Mouse (Mus musculus): Measurements from ENCODE around the gene Hp. TPM values are rescaled to one million over a fixed set of nuclear protein-coding genes. Genes with fewer than 3 reads are reported as not detected.

Hp gene
- polyA plus RNA-seq, 1 experiment = 53.6 TPM

DNA sequence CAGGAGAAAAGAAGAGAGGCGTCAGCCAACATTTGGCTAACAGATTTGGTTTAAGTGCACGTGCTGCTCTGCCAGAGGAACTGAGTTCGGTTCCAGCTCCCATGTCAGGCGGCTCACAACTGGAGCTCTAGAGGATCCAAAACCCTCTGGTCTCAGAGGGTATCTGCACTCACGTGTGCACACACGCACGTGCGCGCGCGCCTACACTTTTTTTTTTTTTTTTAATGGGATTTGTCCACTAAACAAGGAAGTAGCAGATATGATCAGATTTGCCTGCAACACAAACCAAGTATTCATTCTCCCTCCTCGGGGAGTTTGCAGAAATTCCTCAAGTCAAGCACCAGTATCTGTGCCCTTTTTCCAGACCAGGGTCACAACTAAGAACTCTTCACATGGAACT is 28.7 kb upstream of the Hp start:
- 21% methylated on average over 12 of the region's 12 CpGs for WGBS
- peak overlapping the region; percentile 45; the same call in 1 of the 2 replicates for H3K4me3 ChIP-seq (ENCODE audit: control insufficient read depth, insufficient read depth, low read length)
- no peak overlapping the region for H3K27ac ChIP-seq (ENCODE audit: control insufficient read depth, insufficient read depth, low read length)
- no peak for DNase-seq
- no peaks in the 10 kb centered on the region for H3K36me3 ChIP-seq (ENCODE audit: control insufficient read depth, insufficient read depth, low read length)
- H3K27me3 ChIP-seq (ENCODE audit: control insufficient read depth, insufficient read depth, low read length) = no peaks in the 10 kb centered on the region
- H3K4me1 ChIP-seq (replicated peaks; ENCODE audit: control insufficient read depth, insufficient read depth, low read length) = peaks cover 8% of the 10 kb centered on the region
- TF ChIP-seq POLR2A (IDR thresholded peaks at IDR 0.05; ENCODE audit: control insufficient read depth, extremely low read depth, insufficient read depth, low read length, poor library complexity) (no peak), CTCF (IDR thresholded peaks at IDR 0.05; ENCODE audit: borderline replicate concordance, control insufficient read depth, extremely low read depth, insufficient read depth, low read length, poor library complexity) (no peak)

DNA sequence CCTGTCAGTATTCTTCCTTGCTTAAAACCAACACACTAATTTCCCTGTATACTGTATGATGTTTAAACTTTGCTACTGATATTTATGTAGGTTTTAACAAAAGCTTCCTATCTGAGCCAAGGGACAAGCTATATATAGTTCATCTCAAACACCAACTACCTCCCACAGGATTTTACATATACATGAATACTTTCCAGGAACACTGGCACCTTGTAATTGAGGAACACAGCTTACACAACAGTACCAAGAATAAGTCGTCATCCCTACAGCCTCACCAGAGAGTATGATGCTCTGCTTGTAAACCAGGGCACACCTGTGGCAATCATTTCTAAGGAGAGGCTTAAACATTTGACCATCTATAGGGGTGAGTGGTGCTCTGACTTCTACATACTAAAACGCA is 27.8 kb upstream of the Hp start:
- no peaks in the 10 kb centered on the region for H3K36me3 ChIP-seq (ENCODE audit: control insufficient read depth, insufficient read depth, low read length)
- H3K4me3 ChIP-seq (ENCODE audit: control insufficient read depth, insufficient read depth, low read length) = no peak overlapping the region
- peaks cover 8% of the 10 kb centered on the region for H3K4me1 ChIP-seq (replicated peaks; ENCODE audit: control insufficient read depth, insufficient read depth, low read length)
- 94% methylated on average over 2 of the region's 2 CpGs for WGBS
- H3K27me3 ChIP-seq (ENCODE audit: control insufficient read depth, insufficient read depth, low read length) = no peaks in the 10 kb centered on the region
- DNase-seq = no peak
- H3K27ac ChIP-seq (ENCODE audit: control insufficient read depth, insufficient read depth, low read length) = no peak overlapping the region
- TF ChIP-seq CTCF (IDR thresholded peaks at IDR 0.05; ENCODE audit: borderline replicate concordance, control insufficient read depth, extremely low read depth, insufficient read depth, low read length, poor library complexity) = no peak
- no peak for TF ChIP-seq POLR2A (IDR thresholded peaks at IDR 0.05; ENCODE audit: control insufficient read depth, extremely low read depth, insufficient read depth, low read length, poor library complexity)

DNA sequence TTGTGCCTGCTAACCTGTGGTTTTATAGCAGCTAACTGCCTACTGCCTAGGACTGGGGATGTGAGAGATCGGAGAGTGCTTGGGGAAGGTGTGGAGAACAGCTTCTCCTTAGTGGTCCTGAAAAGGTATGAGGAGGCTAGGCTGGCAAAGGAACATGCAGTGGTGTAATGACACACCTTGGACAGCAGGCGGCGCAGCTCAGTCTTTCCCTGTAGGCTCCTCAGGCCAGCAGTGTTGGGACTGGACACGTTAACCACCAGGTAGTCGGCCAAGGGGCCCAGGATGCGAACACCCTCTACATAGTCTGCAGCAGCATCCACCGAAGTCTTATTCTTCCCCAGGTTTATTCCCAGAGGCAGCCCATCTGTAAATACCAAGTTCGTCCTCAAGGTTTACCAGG is 16.9 kb upstream of the Hp start:
- no peak for TF ChIP-seq POLR2A (IDR thresholded peaks at IDR 0.05; ENCODE audit: control insufficient read depth, extremely low read depth, insufficient read depth, low read length, poor library complexity)
- peak; percentile 89 for TF ChIP-seq CTCF (IDR thresholded peaks at IDR 0.05; ENCODE audit: borderline replicate concordance, control insufficient read depth, extremely low read depth, insufficient read depth, low read length, poor library complexity)
- Histone ChIP-seq H3K36me3 (ENCODE audit: control insufficient read depth, insufficient read depth, low read length) (no peaks in the 10 kb centered on the region), H3K27me3 (ENCODE audit: control insufficient read depth, insufficient read depth, low read length) (no peaks in the 10 kb centered on the region), H3K4me1 (replicated peaks; ENCODE audit: control insufficient read depth, insufficient read depth, low read length) (no peaks in the 10 kb centered on the region), H3K4me3 (ENCODE audit: control insufficient read depth, insufficient read depth, low read length) (no peak overlapping the region), H3K27ac (ENCODE audit: control insufficient read depth, insufficient read depth, low read length) (no peak overlapping the region)
- DNase-seq = peak; percentile 60
- 53% methylated on average over 8 of the region's 8 CpGs for WGBS

DNA sequence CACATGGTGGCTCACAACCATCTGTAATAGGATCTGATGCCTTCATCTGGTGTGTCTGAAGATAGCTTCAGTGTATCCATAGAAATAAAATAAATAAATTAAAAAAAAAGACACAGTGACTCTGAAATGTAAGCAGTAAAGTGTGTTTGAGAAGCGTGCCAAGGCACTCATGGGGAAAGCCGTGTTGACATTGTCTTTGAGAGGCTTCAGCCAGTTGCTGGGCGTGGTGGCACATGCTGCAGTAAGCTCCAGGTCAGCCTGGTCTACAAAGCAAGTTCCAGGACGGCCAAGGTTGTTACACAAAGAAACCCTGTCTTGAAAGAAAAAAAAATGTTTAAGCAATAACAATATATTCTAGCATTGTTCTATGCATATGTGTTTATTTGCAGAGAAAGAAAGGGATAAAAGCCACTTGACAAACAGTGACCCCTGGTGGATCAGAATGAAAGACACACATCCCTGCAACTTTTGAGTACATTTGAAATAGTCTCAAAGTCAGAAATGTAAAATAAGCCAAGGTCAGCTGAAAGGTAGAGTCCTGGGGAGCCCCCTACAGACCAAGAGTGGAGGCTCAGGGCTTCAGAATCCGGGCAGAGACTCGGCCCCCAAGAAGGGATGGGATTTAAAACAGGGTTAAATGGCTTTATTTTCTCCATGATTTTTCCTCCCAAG is 14.3 kb upstream of the Hp start:
- Histone ChIP-seq H3K4me1 (replicated peaks; ENCODE audit: control insufficient read depth, insufficient read depth, low read length) (no peaks in the 10 kb centered on the region), H3K27ac (ENCODE audit: control insufficient read depth, insufficient read depth, low read length) (no peak overlapping the region), H3K4me3 (ENCODE audit: control insufficient read depth, insufficient read depth, low read length) (no peak overlapping the region), H3K36me3 (ENCODE audit: control insufficient read depth, insufficient read depth, low read length) (no peaks in the 10 kb centered on the region), H3K27me3 (ENCODE audit: control insufficient read depth, insufficient read depth, low read length) (no peaks in the 10 kb centered on the region)
- peak; percentile 34 for DNase-seq
- WGBS = 83% methylated on average over 6 of the region's 6 CpGs
- TF ChIP-seq POLR2A (IDR thresholded peaks at IDR 0.05; ENCODE audit: control insufficient read depth, extremely low read depth, insufficient read depth, low read length, poor library complexity) (no peak), CTCF (IDR thresholded peaks at IDR 0.05; ENCODE audit: borderline replicate concordance, control insufficient read depth, extremely low read depth, insufficient read depth, low read length, poor library complexity) (no peak)

DNA sequence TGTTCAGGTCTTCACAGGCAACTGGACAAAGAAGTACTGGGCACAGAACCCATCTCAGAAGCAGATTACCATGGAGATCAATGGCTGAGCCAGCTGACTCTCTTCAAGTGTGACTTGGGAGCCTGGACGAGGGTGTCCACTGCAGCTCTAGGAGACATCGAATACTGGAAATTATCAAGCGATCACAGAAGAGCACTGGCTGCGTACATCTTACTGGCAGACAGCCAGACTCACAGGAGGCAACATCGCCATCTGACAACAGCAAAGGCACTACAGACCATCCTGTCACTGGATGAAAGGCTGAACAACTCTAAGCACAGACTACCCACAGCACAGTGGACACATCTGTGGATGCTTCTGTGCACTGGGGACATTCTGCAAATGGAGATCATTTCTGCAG is 13.2 kb upstream of the Hp start:
- no peak overlapping the region for H3K4me3 ChIP-seq (ENCODE audit: control insufficient read depth, insufficient read depth, low read length)
- no peak for TF ChIP-seq CTCF (IDR thresholded peaks at IDR 0.05; ENCODE audit: borderline replicate concordance, control insufficient read depth, extremely low read depth, insufficient read depth, low read length, poor library complexity)
- no peak for TF ChIP-seq POLR2A (IDR thresholded peaks at IDR 0.05; ENCODE audit: control insufficient read depth, extremely low read depth, insufficient read depth, low read length, poor library complexity)
- no peak for DNase-seq
- no peak overlapping the region for H3K27ac ChIP-seq (ENCODE audit: control insufficient read depth, insufficient read depth, low read length)
- H3K27me3 ChIP-seq (ENCODE audit: control insufficient read depth, insufficient read depth, low read length) = no peaks in the 10 kb centered on the region
- WGBS = 94% methylated on average over 5 of the region's 5 CpGs
- H3K4me1 ChIP-seq (replicated peaks; ENCODE audit: control insufficient read depth, insufficient read depth, low read length) = no peaks in the 10 kb centered on the region
- H3K36me3 ChIP-seq (ENCODE audit: control insufficient read depth, insufficient read depth, low read length) = no peaks in the 10 kb centered on the region

DNA sequence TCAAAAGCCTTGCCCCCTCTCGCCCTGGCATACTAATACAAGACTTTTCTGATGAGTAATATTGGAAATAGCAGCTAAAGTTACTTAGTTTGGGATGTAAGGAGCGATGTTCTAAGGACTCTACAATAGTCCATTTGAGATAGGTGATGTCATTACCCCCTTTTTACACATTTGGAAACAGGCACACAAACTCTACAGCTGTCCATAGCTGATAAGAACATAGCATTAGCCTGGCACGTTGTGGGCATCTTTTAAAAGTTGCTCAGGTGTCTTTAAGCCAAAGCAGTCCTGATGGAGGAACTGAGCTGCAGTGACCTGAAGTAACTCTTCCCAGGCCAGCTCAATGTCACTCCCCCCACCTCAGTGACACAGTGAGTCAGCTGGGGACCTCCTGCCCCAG is 12.4 kb upstream of the Hp start:
- no peak overlapping the region for H3K27ac ChIP-seq (ENCODE audit: control insufficient read depth, insufficient read depth, low read length)
- 91% methylated on average over 3 of the region's 3 CpGs for WGBS
- H3K4me3 ChIP-seq (ENCODE audit: control insufficient read depth, insufficient read depth, low read length) = no peak overlapping the region
- no peak for DNase-seq
- no peaks in the 10 kb centered on the region for H3K36me3 ChIP-seq (ENCODE audit: control insufficient read depth, insufficient read depth, low read length)
- TF ChIP-seq POLR2A (IDR thresholded peaks at IDR 0.05; ENCODE audit: control insufficient read depth, extremely low read depth, insufficient read depth, low read length, poor library complexity) = no peak
- TF ChIP-seq CTCF (IDR thresholded peaks at IDR 0.05; ENCODE audit: borderline replicate concordance, control insufficient read depth, extremely low read depth, insufficient read depth, low read length, poor library complexity) = no peak
- no peaks in the 10 kb centered on the region for H3K4me1 ChIP-seq (replicated peaks; ENCODE audit: control insufficient read depth, insufficient read depth, low read length)
- H3K27me3 ChIP-seq (ENCODE audit: control insufficient read depth, insufficient read depth, low read length) = no peaks in the 10 kb centered on the region

DNA sequence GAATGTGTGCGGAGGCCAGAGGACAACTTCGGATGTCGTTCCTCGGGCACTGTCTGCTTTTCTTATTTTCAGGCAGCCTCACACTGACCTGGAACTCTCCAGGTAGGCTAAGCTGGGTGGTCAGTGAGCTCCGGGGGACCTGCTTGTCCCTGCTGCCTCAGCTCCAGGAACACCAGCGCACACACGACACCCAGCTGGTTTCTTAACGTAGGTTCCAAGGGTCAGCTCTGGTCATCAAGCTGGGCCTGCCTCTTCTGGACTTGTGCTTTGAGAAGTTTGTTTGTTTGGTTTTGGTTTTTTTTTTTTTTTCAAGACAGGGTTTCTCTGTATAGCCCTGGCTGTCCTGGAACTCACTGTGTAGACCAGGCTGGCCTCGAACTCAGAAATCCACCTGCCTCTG is 11.9 kb upstream of the Hp start:
- Histone ChIP-seq H3K27me3 (ENCODE audit: control insufficient read depth, insufficient read depth, low read length) (no peaks in the 10 kb centered on the region), H3K4me1 (replicated peaks; ENCODE audit: control insufficient read depth, insufficient read depth, low read length) (no peaks in the 10 kb centered on the region), H3K36me3 (ENCODE audit: control insufficient read depth, insufficient read depth, low read length) (no peaks in the 10 kb centered on the region), H3K4me3 (ENCODE audit: control insufficient read depth, insufficient read depth, low read length) (no peak overlapping the region), H3K27ac (ENCODE audit: control insufficient read depth, insufficient read depth, low read length) (no peak overlapping the region)
- WGBS = 96% methylated on average over 9 of the region's 9 CpGs
- DNase-seq = no peak
- TF ChIP-seq POLR2A (IDR thresholded peaks at IDR 0.05; ENCODE audit: control insufficient read depth, extremely low read depth, insufficient read depth, low read length, poor library complexity) (no peak), CTCF (IDR thresholded peaks at IDR 0.05; ENCODE audit: borderline replicate concordance, control insufficient read depth, extremely low read depth, insufficient read depth, low read length, poor library complexity) (no peak)
